ENCODE assay signal across 10 mouse cellular contexts in genomic region chr11:106001718-106002117, GRCm38 (mm10). TPM values are rescaled to one million over a fixed set of nuclear protein-coding genes. Genes with fewer than 3 reads are reported as not detected.
DNase-seq lines count a peak whose midpoint lies in the region; ATAC-seq and TF ChIP-seq lines count a peak whose summit lies in the region.
"Had no signal": no experiment of that assay in that cellular context is flagged by ENCODE, and none has a peak within 500 bp of the region (broad histone marks: within the 10 kb centered on the region; RNA-seq: fewer than 3 reads in every experiment).

No protein-coding gene starts in this region.

- H3K36me3 ChIP-seq in midbrain, postnatal 0 days (ENCODE audit: insufficient read depth, low read length), result no peaks in the 10 kb centered on the region
- H3K36me3 ChIP-seq in midbrain, embryonic 13.5 days, result no peaks in the 10 kb centered on the region
- H3K36me3 ChIP-seq in splenic B cell, adult 2 months (ENCODE audit: control insufficient read depth, insufficient read depth, low read length, poor library complexity, severe bottlenecking), result no peaks in the 10 kb centered on the region
- H3K36me3 ChIP-seq in intestine, embryonic 16.5 days (ENCODE audit: control insufficient read depth, insufficient read depth, low read length), result no peaks in the 10 kb centered on the region
- no peaks in the 10 kb centered on the region for H3K36me3 ChIP-seq in forebrain, embryonic 15.5 days
- H3K36me3 ChIP-seq: midbrain, embryonic 12.5 days had no signal

- no peak for DNase-seq in gastrocnemius, adult 2 months
- no peak for DNase-seq in gastrocnemius, postnatal 25 days
- peak; percentile 51 for DNase-seq in midbrain, postnatal 0 days (ENCODE audit: low spot score)
- peak; percentile 68 for DNase-seq in splenic B cell, adult 2 months (ENCODE audit: low read depth, low spot score)

- H3K4me3 ChIP-seq in gastrocnemius, adult 2 months, result no peak overlapping the region
- no peak overlapping the region for H3K4me3 ChIP-seq in midbrain, postnatal 0 days (ENCODE audit: low read depth, low read length)
- H3K4me3 ChIP-seq in midbrain, embryonic 13.5 days (replicated peaks), result no peak overlapping the region
- no peak overlapping the region for H3K4me3 ChIP-seq in intestine, embryonic 16.5 days (ENCODE audit: low read length)
- H3K4me3 ChIP-seq in forebrain, embryonic 15.5 days, result no peak overlapping the region
- H3K4me3 ChIP-seq: midbrain, embryonic 12.5 days had no signal

- no peaks in the 10 kb centered on the region for H3K9me3 ChIP-seq in midbrain, postnatal 0 days (ENCODE audit: low read length)
- no peaks in the 10 kb centered on the region for H3K9me3 ChIP-seq in midbrain, embryonic 13.5 days
- H3K9me3 ChIP-seq in intestine, embryonic 16.5 days (ENCODE audit: control insufficient read depth, low read length), result no peaks in the 10 kb centered on the region
- no peaks in the 10 kb centered on the region for H3K9me3 ChIP-seq in forebrain, embryonic 15.5 days
- H3K9me3 ChIP-seq: midbrain, embryonic 12.5 days had no signal

- 44% methylated on average over 4 of the region's 4 CpGs for WGBS in midbrain, postnatal 0 days
- 51% methylated on average over 4 of the region's 4 CpGs for WGBS in midbrain, embryonic 13.5 days
- 45% methylated on average over 4 of the region's 4 CpGs for WGBS in intestine, embryonic 16.5 days
- 42% methylated on average over 4 of the region's 4 CpGs for WGBS in forebrain, embryonic 15.5 days

- peak; percentile 65 for TF ChIP-seq CTCF in gastrocnemius, adult 2 months (IDR thresholded peaks at IDR 0.05)
- TF ChIP-seq CTCF in midbrain, postnatal 0 days (IDR thresholded peaks at IDR 0.05), result peak; percentile 72

- no peak overlapping the region for H3K27ac ChIP-seq in gastrocnemius, adult 2 months
- H3K27ac ChIP-seq in midbrain, postnatal 0 days (ENCODE audit: low read depth, low read length), result no peak overlapping the region
- no peak overlapping the region for H3K27ac ChIP-seq in midbrain, embryonic 13.5 days
- H3K27ac ChIP-seq in intestine, embryonic 16.5 days (ENCODE audit: low read length), result no peak overlapping the region
- no peak overlapping the region for H3K27ac ChIP-seq in forebrain, embryonic 15.5 days (replicated peaks)
- H3K27ac ChIP-seq: midbrain, embryonic 12.5 days had no signal

- H3K4me2 ChIP-seq in midbrain, postnatal 0 days (ENCODE audit: low read depth, low read length, poor library complexity, severe bottlenecking), result no peak overlapping the region
- no peak overlapping the region for H3K4me2 ChIP-seq in midbrain, embryonic 13.5 days (replicated peaks)
- no peak overlapping the region for H3K4me2 ChIP-seq in intestine, embryonic 16.5 days (ENCODE audit: low read depth, low read length)
- H3K4me2 ChIP-seq in forebrain, embryonic 15.5 days (replicated peaks), result no peak overlapping the region
- H3K4me2 ChIP-seq: midbrain, embryonic 12.5 days had no signal

- no peaks in the 10 kb centered on the region for H3K4me1 ChIP-seq in midbrain, postnatal 0 days (ENCODE audit: insufficient read depth, low read length)
- peaks cover 7% of the 10 kb centered on the region for H3K4me1 ChIP-seq in midbrain, embryonic 13.5 days (replicated peaks)
- peaks cover 22% of the 10 kb centered on the region for H3K4me1 ChIP-seq in intestine, embryonic 16.5 days (ENCODE audit: control insufficient read depth, insufficient read depth, low read length)
- H3K4me1 ChIP-seq in forebrain, embryonic 15.5 days, result no peaks in the 10 kb centered on the region
- H3K4me1 ChIP-seq: midbrain, embryonic 12.5 days had no signal

- H3K27me3 ChIP-seq in midbrain, postnatal 0 days (ENCODE audit: insufficient read depth, low read length), result no peaks in the 10 kb centered on the region
- H3K27me3 ChIP-seq in midbrain, embryonic 13.5 days, result peaks cover under 1% of the 10 kb centered on the region; the same call in 1 of the 2 replicates
- H3K27me3 ChIP-seq in splenic B cell, adult 2 months (ENCODE audit: control insufficient read depth, insufficient read depth, low read length, poor library complexity, severe bottlenecking), result no peaks in the 10 kb centered on the region
- H3K27me3 ChIP-seq in intestine, embryonic 16.5 days (replicated peaks; ENCODE audit: control insufficient read depth, insufficient read depth, low read length), result no peaks in the 10 kb centered on the region
- no peaks in the 10 kb centered on the region for H3K27me3 ChIP-seq in forebrain, embryonic 15.5 days
- H3K27me3 ChIP-seq: midbrain, embryonic 12.5 days had no signal

- ATAC-seq in midbrain, postnatal 0 days (ENCODE audit: low FRiP score), result no peak
- ATAC-seq in midbrain, embryonic 13.5 days, result no peak
- ATAC-seq in erythroblast, adult 5-6 weeks (replicated peaks; ENCODE audit: low FRiP score, poor library complexity, severe bottlenecking), result peak; percentile 48
- no peak for ATAC-seq in intestine, embryonic 16.5 days
- no peak for ATAC-seq in forebrain, embryonic 15.5 days (replicated peaks)

- intact Hi-C loops in gastrocnemius, adult 2 months (cut with DNase I), result no loop called here

- H3K9ac ChIP-seq in midbrain, postnatal 0 days (replicated peaks; ENCODE audit: low read length, poor library complexity, severe bottlenecking), result no peak overlapping the region
- no peak overlapping the region for H3K9ac ChIP-seq in midbrain, embryonic 13.5 days (replicated peaks)
- no peak overlapping the region for H3K9ac ChIP-seq in intestine, embryonic 16.5 days (ENCODE audit: low read depth, low read length)
- H3K9ac ChIP-seq in forebrain, embryonic 15.5 days (replicated peaks), result no peak overlapping the region
- H3K9ac ChIP-seq: midbrain, embryonic 12.5 days had no signal

RNA-seq across cellular contexts. Expression of gene Kcnh6, which starts 6.2 kb away (rescaled TPM):
- total RNA-seq in gastrocnemius, adult 2 months (2021), result not detected
- not detected for total RNA-seq in gastrocnemius, postnatal 25 days (2021)
- total RNA-seq in midbrain, postnatal 0 days (2014; rRNA removed), result 3.1 TPM in 2 replicates
- polyA plus RNA-seq in midbrain, postnatal 0 days (2015; fragmentation: Nextera tagmentation; extraction: Ambion mirVana), result 2.8 and 3.1 TPM in 2 replicates
- polyA plus RNA-seq in midbrain, embryonic 13.5 days (2015; fragmentation: Nextera tagmentation; extraction: Ambion mirVana), result 0.75 and 0.90 TPM in 2 replicates
- not detected in 2 replicates for total RNA-seq in erythroblast, adult 5-6 weeks (2015; ENCODE audit: low replicate concordance)
- total RNA-seq in erythroblast, adult 5-6 weeks (2017; ENCODE audit: low replicate concordance), result 0.68 TPM in 1 of 2 replicates, not detected in the other
- 2.1 and 2.6 TPM in 2 replicates for polyA plus RNA-seq in intestine, embryonic 16.5 days (2015; fragmentation: Nextera tagmentation; extraction: Ambion mirVana)
- polyA plus RNA-seq in forebrain, embryonic 15.5 days (2015; fragmentation: Nextera tagmentation; extraction: Ambion mirVana), result 0.57 and 0.59 TPM in 2 replicates

RNA-seq across cellular contexts. Expression of gene Ace3, which starts 7.2 kb away (rescaled TPM):
- total RNA-seq in gastrocnemius, adult 2 months (2021), result not detected
- total RNA-seq in gastrocnemius, postnatal 25 days (2021), result not detected
- total RNA-seq in midbrain, postnatal 0 days (2014; rRNA removed), result not detected in 2 replicates
- 0.07 TPM in 1 of 2 replicates, not detected in the other for polyA plus RNA-seq in midbrain, postnatal 0 days (2015; fragmentation: Nextera tagmentation; extraction: Ambion mirVana)
- polyA plus RNA-seq in midbrain, embryonic 13.5 days (2015; fragmentation: Nextera tagmentation; extraction: Ambion mirVana), result not detected in 2 replicates
- total RNA-seq in erythroblast, adult 5-6 weeks (2015; ENCODE audit: low replicate concordance), result not detected in 2 replicates
- not detected in 2 replicates for total RNA-seq in erythroblast, adult 5-6 weeks (2017; ENCODE audit: low replicate concordance)
- 0.07 TPM in 1 of 2 replicates, not detected in the other for polyA plus RNA-seq in intestine, embryonic 16.5 days (2015; fragmentation: Nextera tagmentation; extraction: Ambion mirVana)
- 0.08 TPM in 1 of 2 replicates, not detected in the other for polyA plus RNA-seq in forebrain, embryonic 15.5 days (2015; fragmentation: Nextera tagmentation; extraction: Ambion mirVana)
- polyA plus RNA-seq: heart, embryonic 16.5 days; midbrain, embryonic 12.5 days had no signal

RNA-seq across cellular contexts. Expression of gene Ace, which starts 34.0 kb away (rescaled TPM):
- total RNA-seq in gastrocnemius, adult 2 months (2021), result 10 to 100 TPM; 18.4 to 24.6 TPM
- total RNA-seq in gastrocnemius, postnatal 25 days (2021), result 10 to 100 TPM; 31.1 to 33.9 TPM
- 25.1 and 27.0 TPM in 2 replicates for total RNA-seq in midbrain, postnatal 0 days (2014; rRNA removed)
- 10.0 and 10.1 TPM in 2 replicates for polyA plus RNA-seq in midbrain, postnatal 0 days (2015; fragmentation: Nextera tagmentation; extraction: Ambion mirVana)
- polyA plus RNA-seq in midbrain, embryonic 13.5 days (2015; fragmentation: Nextera tagmentation; extraction: Ambion mirVana), result 1.5 and 1.8 TPM in 2 replicates
- 0.96 and 7.3 TPM in 2 replicates for total RNA-seq in erythroblast, adult 5-6 weeks (2015; ENCODE audit: low replicate concordance)
- total RNA-seq in erythroblast, adult 5-6 weeks (2017; ENCODE audit: low replicate concordance), result 2.3 and 5.3 TPM in 2 replicates
- polyA plus RNA-seq in intestine, embryonic 16.5 days (2015; fragmentation: Nextera tagmentation; extraction: Ambion mirVana), result 18.6 and 41.2 TPM in 2 replicates
- 2.3 and 2.5 TPM in 2 replicates for polyA plus RNA-seq in forebrain, embryonic 15.5 days (2015; fragmentation: Nextera tagmentation; extraction: Ambion mirVana)

RNA-seq across cellular contexts. Expression of gene Dcaf7, which starts 35.0 kb away (rescaled TPM):
- 10 to 100 TPM; 23.9 to 28.2 TPM for total RNA-seq in gastrocnemius, adult 2 months (2021)
- total RNA-seq in gastrocnemius, postnatal 25 days (2021), result 10 to 100 TPM; 25.9 to 26.1 TPM
- total RNA-seq in midbrain, postnatal 0 days (2014; rRNA removed), result 313 and 343 TPM in 2 replicates
- 166 and 170 TPM in 2 replicates for polyA plus RNA-seq in midbrain, postnatal 0 days (2015; fragmentation: Nextera tagmentation; extraction: Ambion mirVana)
- 118 and 119 TPM in 2 replicates for polyA plus RNA-seq in midbrain, embryonic 13.5 days (2015; fragmentation: Nextera tagmentation; extraction: Ambion mirVana)
- total RNA-seq in erythroblast, adult 5-6 weeks (2015; ENCODE audit: low replicate concordance), result 20.5 and 25.9 TPM in 2 replicates
- total RNA-seq in erythroblast, adult 5-6 weeks (2017; ENCODE audit: low replicate concordance), result 20.2 and 27.3 TPM in 2 replicates
- 42.7 and 48.0 TPM in 2 replicates for polyA plus RNA-seq in intestine, embryonic 16.5 days (2015; fragmentation: Nextera tagmentation; extraction: Ambion mirVana)
- 118 and 120 TPM in 2 replicates for polyA plus RNA-seq in forebrain, embryonic 15.5 days (2015; fragmentation: Nextera tagmentation; extraction: Ambion mirVana)

RNA-seq across cellular contexts. Expression of gene Cyb561, which starts 48.6 kb away (rescaled TPM):
- 1 to 10 TPM; 3.9 to 4.7 TPM for total RNA-seq in gastrocnemius, adult 2 months (2021)
- 1 to 10 TPM; 4.2 to 6.6 TPM for total RNA-seq in gastrocnemius, postnatal 25 days (2021)
- total RNA-seq in midbrain, postnatal 0 days (2014; rRNA removed), result 64.2 and 69.7 TPM in 2 replicates
- 76.7 and 79.6 TPM in 2 replicates for polyA plus RNA-seq in midbrain, postnatal 0 days (2015; fragmentation: Nextera tagmentation; extraction: Ambion mirVana)
- 35.5 and 37.6 TPM in 2 replicates for polyA plus RNA-seq in midbrain, embryonic 13.5 days (2015; fragmentation: Nextera tagmentation; extraction: Ambion mirVana)
- 0.77 TPM in 1 of 2 replicates, not detected in the other for total RNA-seq in erythroblast, adult 5-6 weeks (2015; ENCODE audit: low replicate concordance)
- total RNA-seq in erythroblast, adult 5-6 weeks (2017; ENCODE audit: low replicate concordance), result 0.28 and 0.77 TPM in 2 replicates
- 43.9 and 46.5 TPM in 2 replicates for polyA plus RNA-seq in intestine, embryonic 16.5 days (2015; fragmentation: Nextera tagmentation; extraction: Ambion mirVana)
- polyA plus RNA-seq in forebrain, embryonic 15.5 days (2015; fragmentation: Nextera tagmentation; extraction: Ambion mirVana), result 32.3 and 32.5 TPM in 2 replicates

Comparison
In these comparisons a context has a peak if more than half of its experiments do, and no peak if none do; other contexts are left out.
1. DNase-seq: peak in midbrain, postnatal 0 days (single experiment) and splenic B cell, adult 2 months (single experiment); none in gastrocnemius, adult 2 months (single experiment) and gastrocnemius, postnatal 25 days (single experiment).